Mouse (Mus musculus) B cell, adult 2 months (primary cell): ENCODE results near the gene Dusp16.

Source experiments
- DNase-seq, 2 experiments: peaks; one replicate each; pipeline ENCODE4 v3.0.0; 2022

Dusp16 gene

GRCm38 (mm10) chr6:134732813-134733212, 59.6 kb downstream of the Dusp16 start:
- no peak for DNase-seq

GRCm38 (mm10) chr6:134730978-134731377, 61.4 kb downstream of the Dusp16 start:
- DNase-seq: no peak

GRCm38 (mm10) chr6:134725406-134725805, 67.0 kb downstream of the Dusp16 start:
- DNase-seq: no peak

GRCm38 (mm10) chr6:134723833-134724553, 68.4 kb downstream of the Dusp16 start:
- no peak for DNase-seq

- DNase-seq: no peak
These were observed 69.1 kb downstream of the Dusp16 start for GRCm38 (mm10) chr6:134723326-134723725.

GRCm38 (mm10) chr6:134722906-134723305, 69.5 kb downstream of the Dusp16 start:
- DNase-seq: no peak

GRCm38 (mm10) chr6:134721729-134722269, 70.6 kb downstream of the Dusp16 start:
- DNase-seq: no peak

GRCm38 (mm10) chr6:134720150-134720549, 72.3 kb downstream of the Dusp16 start:
- DNase-seq: no peak

GRCm38 (mm10) chr6:134719156-134719555, 73.3 kb downstream of the Dusp16 start:
- DNase-seq: no peak

GRCm38 (mm10) chr6:134718668-134719065, 73.8 kb downstream of the Dusp16 start:
- no peak for DNase-seq

GRCm38 (mm10) chr6:134717886-134718667, 74.3 kb downstream of the Dusp16 start:
- DNase-seq: no peak

- DNase-seq: no peak
These were observed 76.2 kb downstream of the Dusp16 start for GRCm38 (mm10) chr6:134716168-134716587.

- DNase-seq: no peak
These were observed 78.5 kb downstream of the Dusp16 start for GRCm38 (mm10) chr6:134713897-134714296.

GRCm38 (mm10) chr6:134713321-134713720, 79.1 kb downstream of the Dusp16 start:
- no peak for DNase-seq

- no peak for DNase-seq
These were observed 82.4 kb downstream of the Dusp16 start for GRCm38 (mm10) chr6:134710020-134710419.

- DNase-seq: no peak
These were observed 86.0 kb downstream of the Dusp16 start for GRCm38 (mm10) chr6:134706467-134706866.

GRCm38 (mm10) chr6:134703053-134703690, 89.3 kb downstream of the Dusp16 start:
- DNase-seq: no peak

- no peak for DNase-seq
These were observed 90.2 kb downstream of the Dusp16 start for GRCm38 (mm10) chr6:134702184-134702583.

- DNase-seq: no peak
These were observed 91.2 kb downstream of the Dusp16 start for GRCm38 (mm10) chr6:134701211-134701602.

- peak; percentile 10 to 11 for DNase-seq
These were observed 91.8 kb downstream of the Dusp16 start for GRCm38 (mm10) chr6:134700451-134701210.

GRCm38 (mm10) chr6:134698243-134698642, 94.2 kb downstream of the Dusp16 start:
- DNase-seq: no peak

GRCm38 (mm10) chr6:134696554-134696953, 95.9 kb downstream of the Dusp16 start:
- no peak for DNase-seq

- DNase-seq: no peak
These were observed 96.3 kb downstream of the Dusp16 start for GRCm38 (mm10) chr6:134696146-134696545.
